Mouse (Mus musculus): ENCODE data around the gene Sec14l1. TPM values are rescaled to one million over a fixed set of nuclear protein-coding genes. Genes with fewer than 3 reads are reported as not detected.

Sec14l1 gene
- total and polyA plus RNA-seq, 3 experiments = 76.1 to 95.5 (median 82.8) TPM

DNA sequence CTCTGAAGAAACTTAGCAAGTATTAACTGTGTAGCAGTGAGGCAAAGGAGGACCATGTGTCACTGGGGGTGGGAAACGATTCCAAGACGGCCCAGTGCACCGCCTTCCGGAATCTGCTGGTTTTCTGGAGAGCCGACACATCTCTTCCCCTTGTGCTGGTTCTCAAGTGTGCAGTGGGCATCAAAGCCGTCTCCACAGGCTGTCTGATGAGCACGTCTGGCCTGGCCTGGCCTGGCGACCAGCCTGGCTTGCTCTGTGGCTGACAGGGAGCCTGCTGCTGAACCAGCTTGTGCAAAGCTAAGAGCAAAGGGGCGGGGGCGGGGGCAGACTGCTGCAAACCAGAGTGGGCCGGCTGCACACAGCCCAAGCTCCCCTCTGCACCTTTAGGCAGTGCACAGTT, 14.5 kb downstream of the Sec14l1 start:
- Histone ChIP-seq H3K4me3 (ENCODE audit: low read depth, low read length) (no peak overlapping the region), H3K36me3 (replicated peaks) (peaks cover 92% of the 10 kb centered on the region), H3K9me3 (replicated peaks) (no peaks in the 10 kb centered on the region), H3K27me3 (ENCODE audit: insufficient read depth, low read length) (no peaks in the 10 kb centered on the region), H3K4me1 (ENCODE audit: insufficient read depth, low read depth, low read length) (peaks cover 30% of the 10 kb centered on the region)
- ATAC-seq (ENCODE audit: extremely low read depth, insufficient number of reproducible peaks, low FRiP score, poor library complexity, severe bottlenecking) (no peak), DNase-seq (ENCODE audit: low spot score) (no peak)
- TF ChIP-seq GATA2 (IDR thresholded peaks at IDR 0.05; ENCODE audit: borderline replicate concordance, low read depth, low read length) (no peak), GATA1 (IDR thresholded peaks at IDR 0.05; ENCODE audit: borderline replicate concordance, low read length) (no peak), TAL1 (conservative IDR thresholded peaks at IDR 0.05; ENCODE audit: low read depth, low read length) (no peak), POLR2AphosphoS5 (IDR thresholded peaks at IDR 0.05; ENCODE audit: insufficient replicate concordance, low read depth, low read length) (no peak), CTCF (IDR thresholded peaks at IDR 0.05; ENCODE audit: low read depth, low read length) (no peak)

DNA sequence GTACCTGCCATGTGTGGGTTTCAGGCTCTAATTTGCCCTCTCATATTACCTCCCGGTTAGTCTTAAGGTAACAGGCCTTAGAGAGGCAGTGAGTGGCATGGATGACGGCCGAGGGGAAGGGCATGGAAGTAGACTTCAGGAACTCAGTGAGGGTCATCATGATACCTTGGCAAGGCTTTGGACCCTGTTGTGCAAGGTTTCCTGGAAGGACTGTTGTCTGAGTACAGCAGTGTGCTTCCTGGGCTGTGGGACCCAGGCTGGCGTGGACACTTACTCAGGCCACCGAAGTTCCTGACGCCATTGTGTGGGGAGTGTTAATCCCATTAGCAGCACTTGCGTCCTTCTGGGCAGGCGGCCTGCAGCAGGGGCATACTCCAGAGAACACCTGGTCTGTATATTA, 15.1 kb downstream of the Sec14l1 start:
- Histone ChIP-seq H3K27me3 (ENCODE audit: insufficient read depth, low read length) (no peaks in the 10 kb centered on the region), H3K36me3 (replicated peaks) (peaks cover 95% of the 10 kb centered on the region), H3K9me3 (replicated peaks) (no peaks in the 10 kb centered on the region), H3K4me3 (ENCODE audit: low read depth, low read length) (no peak overlapping the region), H3K4me1 (ENCODE audit: insufficient read depth, low read depth, low read length) (peaks cover 34% of the 10 kb centered on the region)
- TF ChIP-seq GATA1 (IDR thresholded peaks at IDR 0.05; ENCODE audit: borderline replicate concordance, low read length) (no peak), TAL1 (conservative IDR thresholded peaks at IDR 0.05; ENCODE audit: low read depth, low read length) (no peak), GATA2 (IDR thresholded peaks at IDR 0.05; ENCODE audit: borderline replicate concordance, low read depth, low read length) (no peak), CTCF (IDR thresholded peaks at IDR 0.05; ENCODE audit: low read depth, low read length) (no peak), POLR2AphosphoS5 (IDR thresholded peaks at IDR 0.05; ENCODE audit: insufficient replicate concordance, low read depth, low read length) (no peak)
- ATAC-seq (ENCODE audit: extremely low read depth, insufficient number of reproducible peaks, low FRiP score, poor library complexity, severe bottlenecking) (no peak), DNase-seq (ENCODE audit: low spot score) (no peak)

DNA sequence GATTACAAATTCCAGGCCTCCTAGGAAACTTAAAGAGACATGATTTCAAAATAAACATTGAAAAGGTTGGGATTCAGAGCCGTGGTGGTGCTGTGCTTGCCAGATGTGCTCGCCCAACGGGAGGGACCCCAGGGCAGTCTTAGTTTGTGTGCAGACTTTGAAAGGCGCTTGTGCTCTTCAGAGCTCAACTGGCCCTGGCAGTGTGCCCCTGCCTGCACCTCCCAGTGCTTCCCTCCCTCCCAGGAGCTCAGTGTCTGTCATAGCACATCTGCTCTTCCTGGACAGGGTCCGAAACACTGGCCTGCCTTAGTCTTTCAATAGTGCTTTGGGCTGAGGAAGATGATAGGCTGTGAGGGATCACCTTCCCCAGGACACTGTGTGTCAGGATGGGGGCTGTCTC, 15.9 kb downstream of the Sec14l1 start:
- peaks cover 94% of the 10 kb centered on the region for H3K36me3 ChIP-seq (replicated peaks)
- ATAC-seq (ENCODE audit: extremely low read depth, insufficient number of reproducible peaks, low FRiP score, poor library complexity, severe bottlenecking) (no peak), DNase-seq (ENCODE audit: low spot score) (no peak)
- TF ChIP-seq GATA1 (IDR thresholded peaks at IDR 0.05; ENCODE audit: borderline replicate concordance, low read length) (no peak), TAL1 (conservative IDR thresholded peaks at IDR 0.05; ENCODE audit: low read depth, low read length) (no peak), POLR2AphosphoS5 (IDR thresholded peaks at IDR 0.05; ENCODE audit: insufficient replicate concordance, low read depth, low read length) (no peak), GATA2 (IDR thresholded peaks at IDR 0.05; ENCODE audit: borderline replicate concordance, low read depth, low read length) (no peak), CTCF (IDR thresholded peaks at IDR 0.05; ENCODE audit: low read depth, low read length) (no peak)
- no peaks in the 10 kb centered on the region for H3K27me3 ChIP-seq (ENCODE audit: insufficient read depth, low read length)
- no peaks in the 10 kb centered on the region for H3K9me3 ChIP-seq (replicated peaks)
- peaks cover 42% of the 10 kb centered on the region for H3K4me1 ChIP-seq (ENCODE audit: insufficient read depth, low read depth, low read length)
- H3K4me3 ChIP-seq (ENCODE audit: low read depth, low read length) = no peak overlapping the region

DNA sequence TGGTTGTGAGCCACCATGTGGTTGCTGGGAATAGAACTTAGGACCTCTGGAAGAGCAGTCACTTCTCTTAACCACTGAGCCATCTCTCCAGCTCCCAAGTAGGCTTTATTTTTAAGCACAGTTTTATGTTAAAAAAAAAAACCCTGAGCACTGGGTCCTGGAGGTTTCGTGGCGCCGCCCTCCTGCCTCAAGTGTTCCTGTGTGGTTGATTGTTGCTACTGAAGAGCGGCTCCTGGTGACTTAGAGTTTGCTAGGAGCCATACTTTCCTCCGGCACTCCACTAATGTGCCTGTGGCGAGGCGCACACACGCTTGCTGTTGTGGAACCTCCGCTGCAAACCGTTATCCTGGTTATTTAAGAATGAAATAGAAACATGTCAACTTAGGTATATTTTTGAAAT, 16.5 kb downstream of the Sec14l1 start:
- Histone ChIP-seq H3K4me3 (ENCODE audit: low read depth, low read length) (no peak overlapping the region), H3K9me3 (replicated peaks) (no peaks in the 10 kb centered on the region), H3K36me3 (replicated peaks) (peaks cover 93% of the 10 kb centered on the region), H3K27me3 (ENCODE audit: insufficient read depth, low read length) (no peaks in the 10 kb centered on the region), H3K4me1 (ENCODE audit: insufficient read depth, low read depth, low read length) (peaks cover 48% of the 10 kb centered on the region)
- no peak for TF ChIP-seq POLR2AphosphoS5 (IDR thresholded peaks at IDR 0.05; ENCODE audit: insufficient replicate concordance, low read depth, low read length)
- TF ChIP-seq GATA1 (IDR thresholded peaks at IDR 0.05; ENCODE audit: borderline replicate concordance, low read length) = no peak
- TF ChIP-seq CTCF (IDR thresholded peaks at IDR 0.05; ENCODE audit: low read depth, low read length) = no peak
- no peak for TF ChIP-seq GATA2 (IDR thresholded peaks at IDR 0.05; ENCODE audit: borderline replicate concordance, low read depth, low read length)
- TF ChIP-seq TAL1 (conservative IDR thresholded peaks at IDR 0.05; ENCODE audit: low read depth, low read length) = no peak
- DNase-seq (ENCODE audit: low spot score) (no peak), ATAC-seq (ENCODE audit: extremely low read depth, insufficient number of reproducible peaks, low FRiP score, poor library complexity, severe bottlenecking) (no peak)

DNA sequence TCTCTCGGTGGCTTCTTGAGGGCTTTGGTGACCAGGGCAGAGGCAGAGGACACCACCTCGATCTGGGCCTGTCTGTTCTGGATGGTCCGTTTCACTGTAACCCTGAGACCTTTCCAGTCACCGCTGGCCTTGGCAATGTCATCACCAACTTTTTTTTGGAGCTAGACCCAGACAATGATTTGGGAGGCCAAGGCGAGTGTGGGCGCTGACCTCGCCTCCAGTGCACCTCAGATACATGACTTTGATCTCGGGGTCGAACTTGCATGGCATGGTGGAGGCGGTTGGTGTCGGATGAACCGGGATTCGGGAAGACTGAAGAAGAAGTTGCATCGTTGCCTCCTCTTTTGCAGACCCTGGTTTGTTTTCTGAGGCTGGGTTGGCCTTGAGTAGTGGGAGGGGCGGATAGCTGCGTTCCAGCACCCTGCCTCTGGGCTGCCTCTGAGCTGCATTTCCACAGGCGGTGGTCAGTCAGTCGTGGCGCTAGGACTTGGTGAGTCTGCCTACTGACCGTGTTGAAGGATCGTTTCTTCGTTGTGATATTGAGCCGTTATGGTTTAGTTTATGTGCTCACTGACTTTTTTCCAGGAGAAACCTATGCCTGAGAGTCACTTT, 19.9 kb downstream of the Sec14l1 start:
- H3K36me3 ChIP-seq (replicated peaks) = peaks cover 89% of the 10 kb centered on the region
- H3K4me3 ChIP-seq (ENCODE audit: low read depth, low read length) = no peak overlapping the region
- TF ChIP-seq GATA1 (IDR thresholded peaks at IDR 0.05; ENCODE audit: borderline replicate concordance, low read length) (no peak), POLR2AphosphoS5 (IDR thresholded peaks at IDR 0.05; ENCODE audit: insufficient replicate concordance, low read depth, low read length) (no peak), TAL1 (conservative IDR thresholded peaks at IDR 0.05; ENCODE audit: low read depth, low read length) (no peak), CTCF (IDR thresholded peaks at IDR 0.05; ENCODE audit: low read depth, low read length) (no peak), GATA2 (IDR thresholded peaks at IDR 0.05; ENCODE audit: borderline replicate concordance, low read depth, low read length) (no peak)
- no peak for DNase-seq (ENCODE audit: low spot score)
- H3K4me1 ChIP-seq (ENCODE audit: insufficient read depth, low read depth, low read length) = peaks cover 60% of the 10 kb centered on the region
- H3K27me3 ChIP-seq (ENCODE audit: insufficient read depth, low read length) = no peaks in the 10 kb centered on the region
- no peaks in the 10 kb centered on the region for H3K9me3 ChIP-seq (replicated peaks)
- ATAC-seq (ENCODE audit: extremely low read depth, insufficient number of reproducible peaks, low FRiP score, poor library complexity, severe bottlenecking) = no peak

DNA sequence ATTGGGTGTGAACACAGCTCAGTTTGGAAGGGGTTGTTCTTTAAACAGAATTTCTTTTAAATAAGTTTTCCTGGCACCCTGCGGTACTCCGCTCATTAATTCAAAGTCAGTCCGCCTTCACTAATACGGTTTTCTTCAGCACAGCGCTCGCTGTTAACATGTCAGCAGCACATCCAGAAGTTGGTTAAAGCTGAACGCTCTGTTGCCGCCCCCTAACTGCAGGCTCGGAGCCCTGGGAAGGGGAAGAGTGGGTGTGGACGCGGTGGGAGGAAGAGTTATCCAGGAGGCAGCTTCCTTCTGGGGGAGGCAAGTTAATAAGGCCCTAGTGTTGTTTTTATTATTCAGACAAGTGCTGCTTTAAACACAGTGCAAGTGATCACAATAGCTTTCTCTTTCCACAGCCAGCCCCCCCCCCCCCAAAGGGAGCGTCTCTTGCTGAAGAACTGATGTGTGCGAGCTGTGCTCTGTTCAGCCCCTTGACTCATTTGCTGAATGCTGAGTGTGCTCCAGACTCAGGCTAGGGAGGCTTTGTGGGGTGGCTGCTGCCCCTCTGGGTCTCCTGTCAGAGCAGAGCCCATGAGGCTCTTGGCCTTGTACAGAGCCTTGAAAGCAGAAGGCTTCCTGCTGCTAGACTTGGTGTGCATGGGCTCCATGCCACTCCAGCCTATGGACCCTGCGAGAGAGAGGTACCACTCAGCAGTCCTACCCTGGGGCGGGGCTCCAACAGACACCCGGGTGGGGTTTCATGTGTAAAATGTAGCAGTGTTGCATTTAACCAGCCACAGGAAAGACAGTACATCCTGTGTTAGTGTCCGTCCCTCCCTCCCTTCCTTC, 20.7 kb downstream of the Sec14l1 start:
- Histone ChIP-seq H3K9me3 (replicated peaks) (no peaks in the 10 kb centered on the region), H3K27me3 (ENCODE audit: insufficient read depth, low read length) (no peaks in the 10 kb centered on the region), H3K36me3 (replicated peaks) (peaks cover 87% of the 10 kb centered on the region), H3K4me3 (ENCODE audit: low read depth, low read length) (peak overlapping the region; percentile 7; the same call in 1 of the 2 replicates), H3K4me1 (ENCODE audit: insufficient read depth, low read depth, low read length) (peaks cover 63% of the 10 kb centered on the region)
- TF ChIP-seq GATA1 (IDR thresholded peaks at IDR 0.05; ENCODE audit: borderline replicate concordance, low read length) (no peak), GATA2 (IDR thresholded peaks at IDR 0.05; ENCODE audit: borderline replicate concordance, low read depth, low read length) (no peak), TAL1 (conservative IDR thresholded peaks at IDR 0.05; ENCODE audit: low read depth, low read length) (no peak), POLR2AphosphoS5 (IDR thresholded peaks at IDR 0.05; ENCODE audit: insufficient replicate concordance, low read depth, low read length) (no peak), CTCF (IDR thresholded peaks at IDR 0.05; ENCODE audit: low read depth, low read length) (no peak)
- peak; percentile 39 for DNase-seq (ENCODE audit: low spot score)
- ATAC-seq (ENCODE audit: extremely low read depth, insufficient number of reproducible peaks, low FRiP score, poor library complexity, severe bottlenecking) = no peak
